Mouse (Mus musculus) heart, embryonic 15.5 days (tissue): ENCODE measurements around the gene Robo1. TPM values are rescaled to one million over a fixed set of nuclear protein-coding genes. Genes with fewer than 3 reads are reported as not detected.
A peak's percentile ranks its signal among the peaks of the same experiment; 100 is the strongest.

ENCODE experiments used
- ATAC-seq: fragments of 200-750 bp; cut with Nextera tagmentation; replicated peaks from 2 replicates; pipeline ENCODE4 v1.8.0; 2017; ENCODE audit warnings: low read depth, moderate TSS enrichment; ENCODE audit not compliant: insufficient number of reproducible peaks, insufficient read depth, low FRiP score
- H3K27ac ChIP-seq: fragments of 300-500 bp; sonication (generic); 2 replicates; pipeline ENCODE4 v1.5.1; 2015; ENCODE audit warnings: mild to moderate bottlenecking, inconsistent platforms
- H3K27me3 ChIP-seq: fragments of 300-500 bp; sonication (generic); 2 replicates; pipeline ENCODE4 v1.6.1; 2015; ENCODE audit warnings: inconsistent platforms
- H3K36me3 ChIP-seq: fragments of 300-500 bp; sonication (generic); 2 replicates; pipeline ENCODE4 v1.6.1; 2015; ENCODE audit warnings: mild to moderate bottlenecking, inconsistent platforms
- H3K4me1 ChIP-seq: fragments of 300-500 bp; sonication (generic); replicated peaks from 2 replicates; pipeline ENCODE4 v1.6.1; 2015; ENCODE audit warnings: inconsistent platforms
- H3K4me2 ChIP-seq: fragments of 300-500 bp; sonication (generic); 2 replicates; pipeline ENCODE4 v1.6.1; 2015; ENCODE audit warnings: inconsistent platforms, mild to moderate bottlenecking, moderate library complexity
- H3K4me3 ChIP-seq: fragments of 300-500 bp; sonication (generic); 2 replicates; pipeline ENCODE4 v1.5.1; 2015; ENCODE audit warnings: mild to moderate bottlenecking, inconsistent platforms
- H3K9ac ChIP-seq: fragments of 300-500 bp; sonication (generic); 2 replicates; pipeline ENCODE4 v1.6.1; 2015; ENCODE audit warnings: mild to moderate bottlenecking, inconsistent platforms
- H3K9me3 ChIP-seq: fragments of 300-500 bp; sonication (generic); replicated peaks from 2 replicates; pipeline ENCODE4 v1.6.1; 2016; ENCODE audit warnings: inconsistent platforms
- WGBS: fragments of 180-500 bp; shearing (Covaris S2); methylation state at CpG from one replicate; pipeline ENCODE4 v1.1.7; 2015; ENCODE audit warnings: mixed read lengths; 5-methylcytosine and 5-hydroxymethylcytosine counted together
- polyA plus RNA-seq: library from polyadenylated mRNA; unstranded; fragments of >200 nt; fragmentation: Nextera tagmentation; extraction: Ambion mirVana; gene quantifications from 2 replicates; pipeline ENCODE4 v1.2.1, GENCODE M21; 2015

Robo1 gene
- polyA plus RNA-seq, 1 experiment from 2014 or later: 10.2 TPM

- Histone ChIP-seq H3K4me2 (peak overlapping the region; percentile 89), H3K36me3 (no peaks in the 10 kb centered on the region), H3K9me3 (no peaks in the 10 kb centered on the region), H3K4me1 (no peaks in the 10 kb centered on the region; the same call in 1 of the 2 replicates), H3K9ac (peak overlapping the region; percentile 62), H3K4me3 (peak overlapping the region; percentile 71), H3K27ac (peak overlapping the region; percentile 96), H3K27me3 (no peaks in the 10 kb centered on the region)
- ATAC-seq: no peak
- WGBS: under 1% methylated on average over 12 of the region's 12 CpGs
Observed at GRCm38 (mm10) chr16:72664233-72664613, 356.1 kb downstream of the Robo1 start.

DNA sequence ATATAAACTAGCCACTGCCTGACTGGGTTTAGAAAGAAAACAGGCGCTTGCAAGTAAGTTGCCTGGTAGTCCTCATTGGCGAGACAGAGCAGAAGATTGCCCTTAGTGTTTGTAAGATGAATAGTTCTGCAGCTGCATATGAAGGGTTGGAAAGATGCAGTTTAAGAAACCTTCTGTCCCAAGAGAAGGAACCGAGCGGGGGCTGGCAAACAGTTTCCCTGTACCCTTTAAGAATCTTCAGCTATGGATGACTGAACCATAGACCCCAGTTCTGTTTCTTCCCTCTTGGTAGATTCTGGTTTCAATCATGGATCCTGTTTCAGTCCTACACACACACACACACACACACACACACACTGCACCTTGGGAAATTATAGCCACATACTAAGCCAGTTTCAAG, 356.7 kb downstream of the Robo1 start:
- 32% methylated on average over 4 of the region's 4 CpGs for WGBS
- Histone ChIP-seq H3K4me2 (peak overlapping the region; percentile 89), H3K4me1 (no peaks in the 10 kb centered on the region; the same call in 1 of the 2 replicates), H3K27me3 (no peaks in the 10 kb centered on the region), H3K4me3 (peak overlapping the region; percentile 71), H3K9ac (peak overlapping the region; percentile 62), H3K36me3 (no peaks in the 10 kb centered on the region), H3K9me3 (no peaks in the 10 kb centered on the region), H3K27ac (no peak overlapping the region)
- no peak for ATAC-seq

DNA sequence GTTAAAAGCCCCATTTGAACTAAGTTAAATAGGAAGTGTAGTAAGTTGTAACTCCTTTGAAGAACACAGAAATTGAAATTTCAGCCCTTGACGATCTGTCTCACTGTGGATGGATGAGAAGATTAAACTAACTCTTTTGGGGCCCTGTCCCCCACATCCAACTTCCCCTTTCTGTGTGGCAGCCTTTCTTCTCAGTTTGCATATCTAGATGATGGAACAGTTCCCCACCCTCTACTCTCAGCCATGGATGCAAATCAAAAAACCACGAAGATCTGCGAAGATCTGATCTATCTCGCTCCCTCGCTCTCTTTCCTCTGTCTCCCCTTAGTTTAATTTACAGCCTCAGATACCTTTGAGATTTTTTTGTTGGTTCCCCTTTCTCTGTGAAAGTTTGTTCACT, 357.3 kb downstream of the Robo1 start:
- Histone ChIP-seq H3K9ac (no peak overlapping the region), H3K9me3 (no peaks in the 10 kb centered on the region), H3K4me1 (no peaks in the 10 kb centered on the region; the same call in 1 of the 2 replicates), H3K36me3 (no peaks in the 10 kb centered on the region), H3K4me2 (peak overlapping the region; percentile 89), H3K27ac (no peak overlapping the region), H3K27me3 (no peaks in the 10 kb centered on the region), H3K4me3 (peak overlapping the region; percentile 18)
- WGBS: 56% methylated on average over 5 of the region's 5 CpGs
- ATAC-seq: no peak

DNA sequence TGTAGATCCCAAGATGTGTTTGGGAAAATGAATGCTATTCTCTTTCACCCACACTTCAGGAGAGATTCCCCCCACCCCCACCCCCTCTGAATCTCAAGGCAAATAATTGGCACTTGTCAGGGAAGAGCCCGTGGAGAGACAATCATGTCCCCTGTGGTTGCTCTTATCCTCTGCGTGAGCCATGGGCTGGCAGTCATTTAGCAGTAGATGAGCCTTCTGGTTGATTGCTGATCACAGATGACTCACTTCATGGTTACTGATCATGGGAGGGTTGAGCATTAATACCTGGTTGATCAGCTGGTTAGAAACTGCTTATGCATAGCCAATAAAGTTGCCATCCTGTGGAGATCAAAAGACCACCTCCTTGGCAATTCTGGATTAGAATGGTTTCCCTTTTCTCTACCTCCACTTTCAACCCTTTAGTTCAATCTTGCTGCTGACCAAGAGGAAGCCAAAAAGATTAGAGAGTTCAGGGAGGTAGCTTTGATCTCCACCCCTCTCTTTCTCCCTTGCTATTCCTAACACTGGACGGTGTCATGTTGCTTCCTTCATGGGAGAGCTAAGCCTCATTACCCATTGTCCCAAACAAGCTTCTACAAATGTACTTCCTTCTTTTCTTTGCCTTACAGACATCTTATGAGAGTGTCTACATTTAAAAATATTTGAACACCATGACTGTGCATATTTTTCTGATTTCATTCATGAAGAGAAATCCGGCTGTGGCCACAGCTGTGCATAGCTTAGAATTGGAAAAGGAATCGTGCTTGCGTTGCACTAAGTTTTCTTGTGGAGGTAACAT, 362.3 kb downstream of the Robo1 start:
- no peak overlapping the region for H3K9ac ChIP-seq
- ATAC-seq: no peak
- no peak overlapping the region for H3K4me2 ChIP-seq
- H3K27me3 ChIP-seq: no peaks in the 10 kb centered on the region
- no peaks in the 10 kb centered on the region for H3K36me3 ChIP-seq
- H3K27ac ChIP-seq: no peak overlapping the region
- 55% methylated on average over 6 of the region's 6 CpGs for WGBS
- no peaks in the 10 kb centered on the region for H3K9me3 ChIP-seq
- H3K4me3 ChIP-seq: no peak overlapping the region
- no peaks in the 10 kb centered on the region; the same call in 1 of the 2 replicates for H3K4me1 ChIP-seq

- WGBS: 78% methylated on average over 5 of the region's 5 CpGs
- H3K9me3 ChIP-seq: no peaks in the 10 kb centered on the region
- no peaks in the 10 kb centered on the region for H3K36me3 ChIP-seq
- no peaks in the 10 kb centered on the region for H3K4me1 ChIP-seq
- H3K4me3 ChIP-seq: no peak overlapping the region
- H3K9ac ChIP-seq: no peak overlapping the region
- no peak overlapping the region for H3K4me2 ChIP-seq
- no peak overlapping the region for H3K27ac ChIP-seq
- no peak for ATAC-seq
- no peaks in the 10 kb centered on the region for H3K27me3 ChIP-seq
Observed at GRCm38 (mm10) chr16:72677234-72677633, 369.1 kb downstream of the Robo1 start.

DNA sequence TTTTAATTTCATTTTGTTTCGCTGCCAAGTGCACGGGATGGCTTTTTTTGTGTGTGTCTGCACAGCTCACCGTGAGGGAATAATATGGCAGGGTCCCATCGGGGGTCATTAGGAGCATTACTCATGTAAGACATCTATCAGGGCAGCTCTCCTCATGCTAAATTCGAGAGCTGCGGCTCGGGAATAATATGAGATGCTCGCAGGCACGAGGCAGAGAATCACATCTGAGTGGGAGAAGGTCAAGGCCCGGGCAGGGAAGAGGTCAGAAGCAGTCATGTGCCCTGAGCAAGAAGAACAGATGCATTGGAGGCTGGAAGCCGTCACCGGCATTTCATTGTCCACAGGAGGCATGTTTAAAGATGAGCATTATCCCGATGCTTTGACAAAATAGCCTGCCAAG, 370.3 kb downstream of the Robo1 start:
- Histone ChIP-seq H3K27ac (no peak overlapping the region), H3K9ac (no peak overlapping the region)
- no peak for ATAC-seq

GRCm38 (mm10) chr16:72678947-72679558, 370.9 kb downstream of the Robo1 start:
- no peak overlapping the region for H3K27ac ChIP-seq
- no peak overlapping the region for H3K4me3 ChIP-seq
- no peak overlapping the region for H3K9ac ChIP-seq
- no peaks in the 10 kb centered on the region for H3K36me3 ChIP-seq
- no peak overlapping the region for H3K4me2 ChIP-seq
- no peaks in the 10 kb centered on the region for H3K4me1 ChIP-seq
- no peaks in the 10 kb centered on the region for H3K27me3 ChIP-seq
- no peaks in the 10 kb centered on the region for H3K9me3 ChIP-seq
- 76% methylated on average over 11 of the region's 11 CpGs for WGBS
- ATAC-seq: no peak

More for the DNA sequence above, 370.3 kb downstream of the Robo1 start:
- no peaks in the 10 kb centered on the region for H3K36me3 ChIP-seq
- H3K27me3 ChIP-seq: no peaks in the 10 kb centered on the region
- WGBS: 54% methylated on average over 13 of the region's 13 CpGs
- H3K4me2 ChIP-seq: no peak overlapping the region
- H3K9me3 ChIP-seq: no peaks in the 10 kb centered on the region
- no peaks in the 10 kb centered on the region for H3K4me1 ChIP-seq
- H3K4me3 ChIP-seq: no peak overlapping the region

DNA sequence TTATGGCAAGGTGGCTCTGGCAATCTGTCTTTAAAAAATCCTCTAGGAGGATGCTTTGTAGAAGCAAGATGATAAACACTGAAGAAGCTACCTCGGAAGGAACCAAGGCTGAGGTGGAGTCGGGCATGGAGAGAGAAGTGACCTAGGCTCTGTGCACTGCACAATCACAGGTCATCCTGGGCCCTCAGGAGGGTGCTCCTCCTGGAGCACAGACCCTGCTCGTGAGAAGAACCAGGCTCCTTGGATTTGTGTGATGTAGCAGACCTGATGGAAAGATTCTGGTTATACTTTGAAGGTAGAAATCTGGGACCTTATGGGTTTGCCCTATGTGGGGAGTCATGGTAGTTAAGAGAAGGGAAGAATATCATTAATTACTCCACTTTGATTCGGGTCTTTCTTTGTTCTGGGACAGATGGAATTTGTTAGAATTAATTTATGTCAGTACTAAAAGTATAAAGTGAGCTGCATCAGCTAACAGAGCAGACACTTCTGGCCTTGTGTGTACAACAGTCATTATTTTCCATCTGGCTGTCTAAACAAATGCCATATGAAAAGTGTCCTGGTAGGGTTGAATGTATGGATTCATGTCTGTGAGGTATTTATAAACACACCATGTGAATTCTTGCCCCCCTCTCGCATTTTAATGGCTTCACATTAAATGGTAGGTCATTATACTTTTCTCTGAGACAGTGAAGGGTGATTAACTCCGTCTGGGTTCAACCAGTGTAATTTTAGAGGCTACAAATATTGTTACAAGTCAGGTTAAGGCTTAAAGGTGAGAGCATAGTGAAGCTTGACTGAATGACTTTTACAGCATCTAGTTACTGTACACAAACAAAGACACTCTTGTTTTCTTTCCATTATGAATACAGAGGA, 377.7 kb downstream of the Robo1 start:
- Histone ChIP-seq H3K4me2 (no peak overlapping the region), H3K27me3 (no peaks in the 10 kb centered on the region), H3K4me1 (peaks cover 4% of the 10 kb centered on the region; the same call in 1 of the 2 replicates), H3K9me3 (no peaks in the 10 kb centered on the region), H3K36me3 (no peaks in the 10 kb centered on the region), H3K4me3 (no peak overlapping the region), H3K9ac (no peak overlapping the region), H3K27ac (no peak overlapping the region)
- ATAC-seq: no peak
- 68% methylated on average over 6 of the region's 6 CpGs for WGBS

DNA sequence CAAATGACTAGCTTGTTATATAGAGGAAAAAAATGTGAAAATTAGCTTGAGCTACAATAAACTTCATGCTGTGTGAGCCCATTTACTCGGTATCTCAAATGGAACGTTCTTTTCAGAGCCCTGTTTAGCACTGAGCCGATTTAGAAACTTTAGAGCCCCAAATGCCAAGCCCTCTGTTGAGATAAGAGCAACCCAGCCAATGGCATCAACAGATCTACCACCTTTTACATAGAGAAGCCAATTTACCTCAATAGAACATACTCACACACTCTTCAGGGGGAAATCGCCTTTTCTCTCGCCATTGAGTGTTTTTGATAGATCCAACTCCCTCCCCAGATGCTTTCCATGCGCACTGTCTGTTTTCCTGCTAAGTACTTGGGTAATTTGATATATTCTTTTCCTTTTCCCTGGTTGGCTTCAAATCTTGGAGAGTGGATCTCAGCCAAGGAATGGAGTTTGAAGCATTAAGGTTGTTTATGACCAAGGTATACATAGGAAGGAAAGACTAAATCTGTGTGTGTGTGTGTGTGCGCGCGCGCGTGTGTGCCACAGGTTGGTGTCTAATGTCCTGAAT, 378.5 kb downstream of the Robo1 start:
- H3K27ac ChIP-seq: no peak overlapping the region
- no peaks in the 10 kb centered on the region for H3K9me3 ChIP-seq
- no peaks in the 10 kb centered on the region for H3K36me3 ChIP-seq
- WGBS: 62% methylated on average over 11 of the region's 11 CpGs
- H3K4me2 ChIP-seq: no peak overlapping the region
- H3K27me3 ChIP-seq: no peaks in the 10 kb centered on the region
- peaks cover 4% of the 10 kb centered on the region; the same call in 1 of the 2 replicates for H3K4me1 ChIP-seq
- ATAC-seq: no peak
- H3K4me3 ChIP-seq: no peak overlapping the region
- H3K9ac ChIP-seq: no peak overlapping the region

DNA sequence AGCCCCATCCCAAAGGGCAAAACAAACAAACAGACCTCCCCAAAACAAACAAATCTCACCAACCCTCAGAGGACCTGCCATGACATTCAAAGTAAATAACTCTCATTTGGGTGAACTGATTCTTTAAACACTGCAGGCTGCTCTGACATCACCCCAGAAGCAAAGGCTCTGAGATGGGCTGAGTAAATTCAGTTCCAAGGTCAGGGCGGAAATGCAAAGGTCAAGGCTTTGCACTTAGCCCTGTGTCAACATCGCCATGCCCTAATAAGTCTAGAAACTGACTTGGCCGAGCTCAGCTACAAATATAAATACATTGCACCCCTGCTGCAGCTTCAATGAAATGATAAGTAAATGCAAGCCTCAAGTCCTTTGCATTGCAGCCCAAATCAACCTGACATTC, 379.5 kb downstream of the Robo1 start:
- Histone ChIP-seq H3K4me2 (no peak overlapping the region), H3K9ac (no peak overlapping the region), H3K36me3 (no peaks in the 10 kb centered on the region), H3K27me3 (no peaks in the 10 kb centered on the region), H3K27ac (no peak overlapping the region), H3K4me1 (peaks cover 4% of the 10 kb centered on the region; the same call in 1 of the 2 replicates), H3K4me3 (no peak overlapping the region), H3K9me3 (no peaks in the 10 kb centered on the region)
- WGBS: 31% methylated on average over 3 of the region's 3 CpGs
- ATAC-seq: no peak

GRCm38 (mm10) chr16:72688185-72688681, 380.1 kb downstream of the Robo1 start:
- H3K27me3 ChIP-seq: no peaks in the 10 kb centered on the region
- no peaks in the 10 kb centered on the region for H3K36me3 ChIP-seq
- no peak overlapping the region for H3K27ac ChIP-seq
- ATAC-seq: no peak
- no peak overlapping the region for H3K4me3 ChIP-seq
- WGBS: 87% methylated on average over 6 of the region's 6 CpGs
- no peak overlapping the region for H3K4me2 ChIP-seq
- H3K9ac ChIP-seq: no peak overlapping the region
- no peaks in the 10 kb centered on the region for H3K9me3 ChIP-seq
- H3K4me1 ChIP-seq: peaks cover 4% of the 10 kb centered on the region; the same call in 1 of the 2 replicates
